Mouse (Mus musculus): ENCODE data around the gene Capn15. TPM values are rescaled to one million over a fixed set of nuclear protein-coding genes. Genes with fewer than 3 reads are reported as not detected.
A peak's percentile ranks its signal among the peaks of the same experiment; 100 is the strongest.

The Capn15 gene
- polyA plus RNA-seq (2015; fragmentation: Nextera tagmentation; extraction: Ambion mirVana), result 21.1 TPM in 2 replicates

GRCm38 (mm10) chr17:25985306-25986294 is at the start of gene Capn15:
Capn15 (minus strand) TSS chr17:25985796.
- H3K27me3 ChIP-seq (ENCODE audit: control insufficient read depth, insufficient read depth, low read depth, low read length), result no peaks in the 10 kb centered on the region
- under 1% methylated on average over 91 of the region's 91 CpGs for WGBS
- H3K4me1 ChIP-seq (replicated peaks; ENCODE audit: control insufficient read depth, insufficient read depth, low read length), result peaks cover 21% of the 10 kb centered on the region
- no peaks in the 10 kb centered on the region for H3K9me3 ChIP-seq (ENCODE audit: control insufficient read depth, low read length)
- H3K27ac ChIP-seq (ENCODE audit: low read length), result peak within 1 kb of the TSS; percentile 82
- H3K4me2 ChIP-seq (ENCODE audit: low read depth, low read length), result peak within 1 kb of the TSS; percentile 83
- H3K36me3 ChIP-seq (ENCODE audit: control insufficient read depth, insufficient read depth, low read length), result no peaks in the 10 kb centered on the region; the same call in 1 of the 2 replicates
- peak within 1 kb of the TSS; percentile 87 for H3K4me3 ChIP-seq (ENCODE audit: low read length)
- peak; percentile 100 for ATAC-seq (ENCODE audit: low read depth)
- peak within 1 kb of the TSS; percentile 91 for H3K9ac ChIP-seq (ENCODE audit: low read length)

GRCm38 (mm10) chr17:26032037-26032436 is 46.4 kb upstream of the Capn15 start:
- 68% methylated on average over 6 of the region's 6 CpGs for WGBS
- no peaks in the 10 kb centered on the region for H3K9me3 ChIP-seq (ENCODE audit: control insufficient read depth, low read length)
- no peak overlapping the region for H3K4me2 ChIP-seq (ENCODE audit: low read depth, low read length)
- H3K27ac ChIP-seq (ENCODE audit: low read length), result no peak overlapping the region
- H3K27me3 ChIP-seq (ENCODE audit: control insufficient read depth, insufficient read depth, low read depth, low read length), result no peaks in the 10 kb centered on the region
- ATAC-seq (ENCODE audit: low read depth), result no peak
- H3K9ac ChIP-seq (ENCODE audit: low read length), result no peak overlapping the region
- H3K4me1 ChIP-seq (replicated peaks; ENCODE audit: control insufficient read depth, insufficient read depth, low read length), result no peaks in the 10 kb centered on the region
- no peak overlapping the region for H3K4me3 ChIP-seq (ENCODE audit: low read length)
- H3K36me3 ChIP-seq (ENCODE audit: control insufficient read depth, insufficient read depth, low read length), result no peaks in the 10 kb centered on the region

- Histone ChIP-seq H3K27ac (ENCODE audit: low read length) (no peak overlapping the region), H3K4me2 (ENCODE audit: low read depth, low read length) (no peak overlapping the region), H3K9ac (ENCODE audit: low read length) (no peak overlapping the region), H3K36me3 (ENCODE audit: control insufficient read depth, insufficient read depth, low read length) (no peaks in the 10 kb centered on the region), H3K27me3 (ENCODE audit: control insufficient read depth, insufficient read depth, low read depth, low read length) (no peaks in the 10 kb centered on the region), H3K9me3 (ENCODE audit: control insufficient read depth, low read length) (no peaks in the 10 kb centered on the region), H3K4me3 (ENCODE audit: low read length) (no peak overlapping the region), H3K4me1 (replicated peaks; ENCODE audit: control insufficient read depth, insufficient read depth, low read length) (no peaks in the 10 kb centered on the region)
- WGBS, result 92% methylated on average over 5 of the region's 5 CpGs
- no peak for ATAC-seq (ENCODE audit: low read depth)
Observed at GRCm38 (mm10) chr17:26031583-26031982, 46.0 kb upstream of the Capn15 start.

- Histone ChIP-seq H3K9ac (ENCODE audit: low read length) (no peak overlapping the region), H3K4me1 (replicated peaks; ENCODE audit: control insufficient read depth, insufficient read depth, low read length) (no peaks in the 10 kb centered on the region), H3K27me3 (ENCODE audit: control insufficient read depth, insufficient read depth, low read depth, low read length) (no peaks in the 10 kb centered on the region), H3K4me2 (ENCODE audit: low read depth, low read length) (no peak overlapping the region), H3K36me3 (ENCODE audit: control insufficient read depth, insufficient read depth, low read length) (peaks cover 2% of the 10 kb centered on the region; the same call in 1 of the 2 replicates), H3K4me3 (ENCODE audit: low read length) (no peak overlapping the region), H3K27ac (ENCODE audit: low read length) (no peak overlapping the region), H3K9me3 (ENCODE audit: control insufficient read depth, low read length) (no peaks in the 10 kb centered on the region)
- no peak for ATAC-seq (ENCODE audit: low read depth)
- WGBS, result 89% methylated on average over 4 of the region's 4 CpGs
Observed at GRCm38 (mm10) chr17:26028261-26028660, 42.7 kb upstream of the Capn15 start.

GRCm38 (mm10) chr17:26024674-26025073 is 39.1 kb upstream of the Capn15 start:
- no peak overlapping the region for H3K4me3 ChIP-seq (ENCODE audit: low read length)
- no peak for ATAC-seq (ENCODE audit: low read depth)
- no peak overlapping the region for H3K9ac ChIP-seq (ENCODE audit: low read length)
- H3K4me2 ChIP-seq (ENCODE audit: low read depth, low read length), result no peak overlapping the region
- no peaks in the 10 kb centered on the region for H3K4me1 ChIP-seq (replicated peaks; ENCODE audit: control insufficient read depth, insufficient read depth, low read length)
- 93% methylated on average over 9 of the region's 9 CpGs for WGBS
- H3K27ac ChIP-seq (ENCODE audit: low read length), result no peak overlapping the region
- peaks cover 2% of the 10 kb centered on the region; the same call in 1 of the 2 replicates for H3K36me3 ChIP-seq (ENCODE audit: control insufficient read depth, insufficient read depth, low read length)
- no peaks in the 10 kb centered on the region for H3K27me3 ChIP-seq (ENCODE audit: control insufficient read depth, insufficient read depth, low read depth, low read length)
- H3K9me3 ChIP-seq (ENCODE audit: control insufficient read depth, low read length), result no peaks in the 10 kb centered on the region

GRCm38 (mm10) chr17:26023966-26024365 is 38.4 kb upstream of the Capn15 start:
- H3K9ac ChIP-seq (ENCODE audit: low read length), result no peak overlapping the region
- no peak overlapping the region for H3K4me3 ChIP-seq (ENCODE audit: low read length)
- 91% methylated on average over 8 of the region's 8 CpGs for WGBS
- no peaks in the 10 kb centered on the region for H3K4me1 ChIP-seq (replicated peaks; ENCODE audit: control insufficient read depth, insufficient read depth, low read length)
- H3K36me3 ChIP-seq (ENCODE audit: control insufficient read depth, insufficient read depth, low read length), result peaks cover 2% of the 10 kb centered on the region; the same call in 1 of the 2 replicates
- ATAC-seq (ENCODE audit: low read depth), result no peak
- no peak overlapping the region for H3K4me2 ChIP-seq (ENCODE audit: low read depth, low read length)
- H3K27me3 ChIP-seq (ENCODE audit: control insufficient read depth, insufficient read depth, low read depth, low read length), result no peaks in the 10 kb centered on the region
- H3K9me3 ChIP-seq (ENCODE audit: control insufficient read depth, low read length), result no peaks in the 10 kb centered on the region
- no peak overlapping the region for H3K27ac ChIP-seq (ENCODE audit: low read length)

GRCm38 (mm10) chr17:26023181-26023580 is 37.6 kb upstream of the Capn15 start:
- Histone ChIP-seq H3K36me3 (ENCODE audit: control insufficient read depth, insufficient read depth, low read length) (peaks cover 2% of the 10 kb centered on the region; the same call in 1 of the 2 replicates), H3K4me2 (ENCODE audit: low read depth, low read length) (no peak overlapping the region), H3K27ac (ENCODE audit: low read length) (no peak overlapping the region), H3K4me1 (replicated peaks; ENCODE audit: control insufficient read depth, insufficient read depth, low read length) (no peaks in the 10 kb centered on the region), H3K4me3 (ENCODE audit: low read length) (no peak overlapping the region), H3K9me3 (ENCODE audit: control insufficient read depth, low read length) (no peaks in the 10 kb centered on the region), H3K27me3 (ENCODE audit: control insufficient read depth, insufficient read depth, low read depth, low read length) (no peaks in the 10 kb centered on the region), H3K9ac (ENCODE audit: low read length) (no peak overlapping the region)
- 72% methylated on average over 5 of the region's 5 CpGs for WGBS
- no peak for ATAC-seq (ENCODE audit: low read depth)

- Histone ChIP-seq H3K27me3 (ENCODE audit: control insufficient read depth, insufficient read depth, low read depth, low read length) (no peaks in the 10 kb centered on the region), H3K4me1 (replicated peaks; ENCODE audit: control insufficient read depth, insufficient read depth, low read length) (no peaks in the 10 kb centered on the region), H3K4me3 (ENCODE audit: low read length) (no peak overlapping the region), H3K27ac (ENCODE audit: low read length) (no peak overlapping the region), H3K4me2 (ENCODE audit: low read depth, low read length) (no peak overlapping the region), H3K36me3 (ENCODE audit: control insufficient read depth, insufficient read depth, low read length) (peaks cover 2% of the 10 kb centered on the region; the same call in 1 of the 2 replicates), H3K9ac (ENCODE audit: low read length) (no peak overlapping the region), H3K9me3 (ENCODE audit: control insufficient read depth, low read length) (no peaks in the 10 kb centered on the region)
- ATAC-seq (ENCODE audit: low read depth), result no peak
- WGBS, result 68% methylated on average over 9 of the region's 9 CpGs
Observed at GRCm38 (mm10) chr17:26021728-26022341, 36.2 kb upstream of the Capn15 start.

GRCm38 (mm10) chr17:26020848-26021347 is 35.3 kb upstream of the Capn15 start:
- H3K4me3 ChIP-seq (ENCODE audit: low read length), result no peak overlapping the region
- peaks cover 2% of the 10 kb centered on the region for H3K36me3 ChIP-seq (ENCODE audit: control insufficient read depth, insufficient read depth, low read length)
- H3K9ac ChIP-seq (ENCODE audit: low read length), result no peak overlapping the region
- ATAC-seq (ENCODE audit: low read depth), result no peak
- no peaks in the 10 kb centered on the region for H3K9me3 ChIP-seq (ENCODE audit: control insufficient read depth, low read length)
- no peaks in the 10 kb centered on the region for H3K4me1 ChIP-seq (replicated peaks; ENCODE audit: control insufficient read depth, insufficient read depth, low read length)
- H3K4me2 ChIP-seq (ENCODE audit: low read depth, low read length), result no peak overlapping the region
- 79% methylated on average over 7 of the region's 7 CpGs for WGBS
- no peaks in the 10 kb centered on the region for H3K27me3 ChIP-seq (ENCODE audit: control insufficient read depth, insufficient read depth, low read depth, low read length)
- no peak overlapping the region for H3K27ac ChIP-seq (ENCODE audit: low read length)
